16 mouse cellular contexts compared by ENCODE assay signal in the genomic region with DNA sequence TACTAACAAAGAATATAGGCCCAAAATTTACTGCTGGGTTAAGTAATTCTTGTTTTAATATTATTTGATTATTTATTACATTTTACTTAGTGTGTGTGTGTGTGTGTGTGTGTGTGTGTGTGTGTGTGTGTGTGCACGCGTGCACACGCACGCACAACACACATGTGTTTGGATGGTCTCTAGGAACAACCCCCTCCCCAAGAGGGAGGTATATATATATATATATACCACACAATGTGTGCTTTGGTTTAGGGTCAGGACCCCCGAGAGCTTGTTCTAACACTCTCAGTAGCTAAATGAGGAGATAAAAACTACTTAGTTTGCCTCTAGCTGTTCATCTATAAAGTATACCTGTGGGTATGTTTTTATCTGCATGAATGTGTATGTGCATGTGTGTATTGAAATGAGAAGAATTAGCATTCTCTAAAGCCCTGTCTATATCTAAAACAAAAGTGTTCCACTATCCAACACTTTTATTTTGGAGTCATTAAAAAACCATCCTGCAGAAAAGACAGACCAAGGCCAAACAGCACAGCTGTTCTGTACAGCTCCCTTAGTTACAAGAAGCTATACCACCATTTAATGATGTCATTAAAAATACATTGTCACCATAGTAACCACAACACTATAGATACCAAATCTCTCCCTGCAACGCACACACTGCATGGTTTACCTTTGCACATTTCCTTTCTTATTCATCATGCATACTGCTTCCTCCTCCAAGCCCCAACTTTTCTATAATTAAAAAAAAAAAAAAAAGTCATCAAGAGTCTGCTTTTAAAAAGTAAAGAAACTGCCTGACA.
DNase-seq lines count a peak whose midpoint lies in the region; ATAC-seq and TF ChIP-seq lines count a peak whose summit lies in the region.
"Had no signal": no experiment of that assay in that cellular context is flagged by ENCODE, and none has a peak within 500 bp of the region (broad histone marks: within the 10 kb centered on the region; RNA-seq: fewer than 3 reads in every experiment).

No protein-coding gene starts in this region.

- 89% methylated on average over 6 of the region's 6 CpGs for WGBS in midbrain, embryonic 11.5 days
- 97% methylated on average over 6 of the region's 6 CpGs for WGBS in midbrain, embryonic 10.5 days
- 87% methylated on average over 6 of the region's 6 CpGs for WGBS in forebrain, postnatal 0 days
- WGBS in midbrain, embryonic 12.5 days, result 90% methylated on average over 6 of the region's 6 CpGs
- WGBS in neural tube, embryonic 14.5 days, result 79% methylated on average over 6 of the region's 6 CpGs

- H3K4me2 ChIP-seq in midbrain, embryonic 11.5 days, result no peak overlapping the region
- no peak overlapping the region for H3K4me2 ChIP-seq in forebrain, postnatal 0 days (ENCODE audit: low read depth)
- H3K4me2 ChIP-seq in midbrain, embryonic 12.5 days (replicated peaks), result no peak overlapping the region
- H3K4me2 ChIP-seq in neural tube, embryonic 14.5 days (ENCODE audit: low read depth, low read length), result no peak overlapping the region
- H3K4me2 ChIP-seq: embryonic facial prominence, embryonic 13.5 days; liver, embryonic 11.5 days had no signal

- H3K4me1 ChIP-seq in midbrain, embryonic 11.5 days (ENCODE audit: control insufficient read depth, insufficient read depth, low read length), result no peaks in the 10 kb centered on the region
- no peaks in the 10 kb centered on the region for H3K4me1 ChIP-seq in midbrain, embryonic 10.5 days
- no peaks in the 10 kb centered on the region for H3K4me1 ChIP-seq in forebrain, postnatal 0 days (ENCODE audit: insufficient read depth)
- H3K4me1 ChIP-seq in midbrain, embryonic 12.5 days, result no peaks in the 10 kb centered on the region
- H3K4me1 ChIP-seq in neural tube, embryonic 14.5 days (ENCODE audit: control insufficient read depth, insufficient read depth, low read length), result no peaks in the 10 kb centered on the region
- H3K4me1 ChIP-seq: embryonic facial prominence, embryonic 13.5 days had no signal

- no peak overlapping the region for H3K9ac ChIP-seq in midbrain, embryonic 11.5 days (ENCODE audit: low read length)
- no peak overlapping the region for H3K9ac ChIP-seq in forebrain, postnatal 0 days
- no peak overlapping the region for H3K9ac ChIP-seq in midbrain, embryonic 12.5 days (replicated peaks)
- no peak overlapping the region for H3K9ac ChIP-seq in neural tube, embryonic 14.5 days (replicated peaks; ENCODE audit: low read depth, low read length)
- H3K9ac ChIP-seq: embryonic facial prominence, embryonic 13.5 days had no signal

- H3K9me3 ChIP-seq in midbrain, embryonic 11.5 days (ENCODE audit: control insufficient read depth, low read length), result no peaks in the 10 kb centered on the region
- no peaks in the 10 kb centered on the region for H3K9me3 ChIP-seq in midbrain, embryonic 10.5 days (replicated peaks)
- H3K9me3 ChIP-seq in forebrain, postnatal 0 days (ENCODE audit: low read length), result no peaks in the 10 kb centered on the region
- no peaks in the 10 kb centered on the region for H3K9me3 ChIP-seq in midbrain, embryonic 12.5 days
- H3K9me3 ChIP-seq in neural tube, embryonic 14.5 days (ENCODE audit: control insufficient read depth, low read length), result no peaks in the 10 kb centered on the region
- H3K9me3 ChIP-seq: embryonic facial prominence, embryonic 13.5 days had no signal

- no peak for DNase-seq in midbrain, embryonic 11.5 days (ENCODE audit: low spot score, missing footprints)
- DNase-seq in midbrain, embryonic 10.5 days (ENCODE audit: low spot score), result no peak
- DNase-seq in forebrain, postnatal 0 days, result peak; percentile 2
- DNase-seq in urinary bladder, adult 18-20 months (ENCODE audit: low spot score in 2 of 2), result no peak
- DNase-seq in heart, adult 18-20 months, result no peak
- DNase-seq: cerebellum, adult 9-11 months; gastrocnemius, postnatal 36 days; kidney, adult 11 months; lung, adult 18-20 months; lung, postnatal 14 days; thymus, postnatal 25 days had no signal

- H3K27me3 ChIP-seq in midbrain, embryonic 11.5 days (ENCODE audit: control insufficient read depth, insufficient read depth, low read length), result no peaks in the 10 kb centered on the region
- H3K27me3 ChIP-seq in midbrain, embryonic 10.5 days (ENCODE audit: low read depth, poor library complexity, severe bottlenecking), result no peaks in the 10 kb centered on the region
- H3K27me3 ChIP-seq in forebrain, postnatal 0 days (ENCODE audit: insufficient read depth, low read length), result no peaks in the 10 kb centered on the region
- H3K27me3 ChIP-seq in midbrain, embryonic 12.5 days, result no peaks in the 10 kb centered on the region
- no peaks in the 10 kb centered on the region for H3K27me3 ChIP-seq in neural tube, embryonic 14.5 days (ENCODE audit: control insufficient read depth, insufficient read depth, low read length)
- H3K27me3 ChIP-seq: embryonic facial prominence, embryonic 13.5 days had no signal

- no peak overlapping the region for H3K4me3 ChIP-seq in midbrain, embryonic 11.5 days (ENCODE audit: low read depth, low read length)
- H3K4me3 ChIP-seq in midbrain, embryonic 10.5 days, result no peak overlapping the region
- no peak overlapping the region for H3K4me3 ChIP-seq in forebrain, postnatal 0 days (ENCODE audit: low read depth, low read length)
- no peak overlapping the region for H3K4me3 ChIP-seq in midbrain, embryonic 12.5 days
- H3K4me3 ChIP-seq in neural tube, embryonic 14.5 days (ENCODE audit: low read depth, low read length), result no peak overlapping the region
- H3K4me3 ChIP-seq: embryonic facial prominence, embryonic 13.5 days had no signal

- no peak for TF ChIP-seq CTCF in forebrain, postnatal 0 days (IDR thresholded peaks at IDR 0.05; ENCODE audit: low read depth)

- H3K36me3 ChIP-seq in midbrain, embryonic 11.5 days (ENCODE audit: control insufficient read depth, insufficient read depth, low read length), result no peaks in the 10 kb centered on the region
- H3K36me3 ChIP-seq in midbrain, embryonic 10.5 days, result no peaks in the 10 kb centered on the region
- no peaks in the 10 kb centered on the region for H3K36me3 ChIP-seq in forebrain, postnatal 0 days (ENCODE audit: insufficient read depth)
- H3K36me3 ChIP-seq in midbrain, embryonic 12.5 days, result no peaks in the 10 kb centered on the region
- no peaks in the 10 kb centered on the region for H3K36me3 ChIP-seq in neural tube, embryonic 14.5 days (ENCODE audit: control insufficient read depth, insufficient read depth, low read length)
- H3K36me3 ChIP-seq: embryonic facial prominence, embryonic 13.5 days had no signal

- no peak overlapping the region for H3K27ac ChIP-seq in midbrain, embryonic 11.5 days (ENCODE audit: low read depth, low read length)
- H3K27ac ChIP-seq in midbrain, embryonic 10.5 days (replicated peaks), result no peak overlapping the region
- H3K27ac ChIP-seq in forebrain, postnatal 0 days (ENCODE audit: low read depth, low read length), result no peak overlapping the region
- H3K27ac ChIP-seq in midbrain, embryonic 12.5 days (replicated peaks), result no peak overlapping the region
- no peak overlapping the region for H3K27ac ChIP-seq in neural tube, embryonic 14.5 days (ENCODE audit: low read depth, low read length)
- H3K27ac ChIP-seq: embryonic facial prominence, embryonic 13.5 days had no signal

- 0 out of 2 replicates have a peak, but pooled peaks have one; percentile 22 for ATAC-seq in midbrain, embryonic 11.5 days (ENCODE audit: low FRiP score)
- peak; percentile 62 for ATAC-seq in forebrain, postnatal 0 days
- peak; percentile 62; the same call in 1 of the 2 replicates for ATAC-seq in midbrain, embryonic 12.5 days (ENCODE audit: low FRiP score, low read depth)
- ATAC-seq in neural tube, embryonic 14.5 days (ENCODE audit: low read depth), result peak; percentile 82; the same call in 1 of the 2 replicates
- no peak for ATAC-seq in monocyte, adult 5-6 weeks (replicated peaks; ENCODE audit: insufficient number of reproducible peaks, low FRiP score, low TSS enrichment, poor library complexity, severe bottlenecking)
